ENCODE assay signal across 8 mouse cellular contexts in genomic region chr4:58749101-58749500, GRCm38 (mm10). TPM values are rescaled to one million over a fixed set of nuclear protein-coding genes. Genes with fewer than 3 reads are reported as not detected.
A peak's percentile ranks its signal among the peaks of the same experiment; 100 is the strongest.
DNase-seq lines count a peak whose midpoint lies in the region; ATAC-seq and TF ChIP-seq lines count a peak whose summit lies in the region.

No protein-coding gene starts in this region.

- WGBS in hindbrain, embryonic 12.5 days, result 44% methylated on average over 10 of the region's 10 CpGs
- 58% methylated on average over 10 of the region's 10 CpGs for WGBS in hindbrain, embryonic 16.5 days
- 58% methylated on average over 10 of the region's 10 CpGs for WGBS in heart, embryonic 13.5 days
- 32% methylated on average over 10 of the region's 10 CpGs for WGBS in limb, embryonic 12.5 days

- no peaks in the 10 kb centered on the region for H3K27me3 ChIP-seq in hindbrain, embryonic 12.5 days
- no peaks in the 10 kb centered on the region for H3K27me3 ChIP-seq in hindbrain, embryonic 16.5 days (replicated peaks; ENCODE audit: control insufficient read depth, insufficient read depth, low read length)
- no peaks in the 10 kb centered on the region for H3K27me3 ChIP-seq in heart, embryonic 13.5 days (replicated peaks)
- H3K27me3 ChIP-seq in limb, embryonic 12.5 days, result no peaks in the 10 kb centered on the region

- no peaks in the 10 kb centered on the region for H3K4me1 ChIP-seq in hindbrain, embryonic 12.5 days
- H3K4me1 ChIP-seq in hindbrain, embryonic 16.5 days (ENCODE audit: control insufficient read depth, insufficient read depth, low read depth, low read length), result no peaks in the 10 kb centered on the region
- H3K4me1 ChIP-seq in heart, embryonic 13.5 days, result peaks cover 4% of the 10 kb centered on the region; the same call in 1 of the 2 replicates
- H3K4me1 ChIP-seq in limb, embryonic 12.5 days (replicated peaks), result peaks cover 13% of the 10 kb centered on the region

- TF ChIP-seq CTCF in brain, embryonic 14.5 days (IDR thresholded peaks at IDR 0.05; ENCODE audit: borderline replicate concordance, extremely low read depth, insufficient read depth, insufficient read length), result no peak

- 0 out of 2 replicates have a peak overlapping the region, but pooled peaks have one; percentile 11 for H3K4me2 ChIP-seq in hindbrain, embryonic 12.5 days (replicated peaks)
- no peak overlapping the region for H3K4me2 ChIP-seq in hindbrain, embryonic 16.5 days (ENCODE audit: low read length)
- peak overlapping the region; percentile 27 for H3K4me2 ChIP-seq in heart, embryonic 13.5 days
- H3K4me2 ChIP-seq in limb, embryonic 12.5 days, result peak overlapping the region; percentile 30

- DNase-seq in brain, embryonic 14.5 days (ENCODE audit: low read depth), result peak; percentile 24
- no peak for DNase-seq in thymus, adult 18-20 months
- DNase-seq in layer of hippocampus, postnatal 10 days (ENCODE audit: low spot score in 2 of 2), result no peak
- DNase-seq in left cerebral cortex, postnatal 10 days (ENCODE audit: extremely low spot score in 1 of 2, low spot score in 2 of 2), result no peak

- no peak overlapping the region for H3K27ac ChIP-seq in hindbrain, embryonic 12.5 days
- H3K27ac ChIP-seq in hindbrain, embryonic 16.5 days (ENCODE audit: low read depth, low read length), result no peak overlapping the region
- no peak overlapping the region for H3K27ac ChIP-seq in heart, embryonic 13.5 days (replicated peaks)
- peak overlapping the region; percentile 87 for H3K27ac ChIP-seq in limb, embryonic 12.5 days

- no peaks in the 10 kb centered on the region for H3K9me3 ChIP-seq in hindbrain, embryonic 12.5 days (replicated peaks)
- no peaks in the 10 kb centered on the region for H3K9me3 ChIP-seq in hindbrain, embryonic 16.5 days (ENCODE audit: control insufficient read depth, low read length)
- H3K9me3 ChIP-seq in heart, embryonic 13.5 days, result no peaks in the 10 kb centered on the region
- no peaks in the 10 kb centered on the region for H3K9me3 ChIP-seq in limb, embryonic 12.5 days

- intact Hi-C loops in left cerebral cortex, postnatal 10 days (cut with DNase I), result loop anchor here (2.0 to 5.0 kb wide), 2 partner anchors 197 to 482 kb away; partner anchors contain the start of gene Lpar1

- no peak for ATAC-seq in hindbrain, embryonic 12.5 days (ENCODE audit: low FRiP score)
- no peak for ATAC-seq in hindbrain, embryonic 16.5 days
- no peak for ATAC-seq in heart, embryonic 13.5 days (ENCODE audit: extremely low read depth, insufficient number of reproducible peaks, low FRiP score, low TSS enrichment)
- no peak for ATAC-seq in limb, embryonic 12.5 days (ENCODE audit: insufficient number of reproducible peaks, insufficient read depth, low FRiP score, low TSS enrichment, low read depth)

- H3K36me3 ChIP-seq in hindbrain, embryonic 12.5 days, result no peaks in the 10 kb centered on the region
- no peaks in the 10 kb centered on the region for H3K36me3 ChIP-seq in hindbrain, embryonic 16.5 days (ENCODE audit: control insufficient read depth, insufficient read depth, low read length)
- H3K36me3 ChIP-seq in heart, embryonic 13.5 days, result no peaks in the 10 kb centered on the region
- H3K36me3 ChIP-seq in limb, embryonic 12.5 days, result no peaks in the 10 kb centered on the region

- no peak for TF ChIP-seq POLR2A in brain, embryonic 14.5 days (IDR thresholded peaks at IDR 0.05; ENCODE audit: borderline replicate concordance, extremely low read depth, insufficient read depth, insufficient read length, poor library complexity, severe bottlenecking)

- H3K9ac ChIP-seq in hindbrain, embryonic 12.5 days, result no peak overlapping the region
- H3K9ac ChIP-seq in hindbrain, embryonic 16.5 days (ENCODE audit: low read depth, low read length), result no peak overlapping the region
- no peak overlapping the region for H3K9ac ChIP-seq in heart, embryonic 13.5 days
- H3K9ac ChIP-seq in limb, embryonic 12.5 days (replicated peaks), result no peak overlapping the region

- no peak overlapping the region for H3K4me3 ChIP-seq in hindbrain, embryonic 12.5 days
- no peak overlapping the region for H3K4me3 ChIP-seq in hindbrain, embryonic 16.5 days (ENCODE audit: low read length)
- H3K4me3 ChIP-seq in heart, embryonic 13.5 days, result no peak overlapping the region
- H3K4me3 ChIP-seq in limb, embryonic 12.5 days (replicated peaks), result no peak overlapping the region

RNA-seq across cellular contexts. Expression of gene Olfr267, which starts 38.4 kb away (rescaled TPM):
- polyA plus RNA-seq in hindbrain, embryonic 12.5 days (2016; fragmentation: Nextera tagmentation; extraction: Ambion mirVana), result 0.14 TPM in 1 of 2 replicates, not detected in the other
- polyA plus RNA-seq in hindbrain, embryonic 16.5 days (2015; fragmentation: Nextera tagmentation; extraction: Ambion mirVana), result 0.11 TPM in 1 of 2 replicates, not detected in the other
- 0.33 and 0.71 TPM in 2 replicates for polyA plus RNA-seq in brain, embryonic 14.5 days (2012; rRNA removed)
- not detected in 2 replicates for polyA plus RNA-seq in heart, embryonic 13.5 days (2015; fragmentation: Nextera tagmentation; extraction: Ambion mirVana)
- 0.15 TPM in 1 of 2 replicates, not detected in the other for polyA plus RNA-seq in limb, embryonic 12.5 days (2016; fragmentation: Nextera tagmentation; extraction: Ambion mirVana)
- under 1 TPM; 0.39 to 0.56 TPM for total RNA-seq in layer of hippocampus, postnatal 10 days (2021)
- total RNA-seq in left cerebral cortex, postnatal 10 days (2021), result under 1 TPM; 0.32 to 0.36 TPM
